Mouse (Mus musculus): ENCODE data around the gene Prr15. TPM values are rescaled to one million over a fixed set of nuclear protein-coding genes. Genes with fewer than 3 reads are reported as not detected.

Gene Prr15
- polyA plus RNA-seq (2012; rRNA removed): 0.53 and 0.59 TPM in 2 replicates

- TF ChIP-seq POLR2A (IDR thresholded peaks at IDR 0.05; ENCODE audit: low read depth, low read length) (no peak), CTCF (IDR thresholded peaks at IDR 0.05; ENCODE audit: extremely low read depth, insufficient read depth, insufficient read length, insufficient replicate concordance) (no peak)
- no peaks in the 10 kb centered on the region for H3K36me3 ChIP-seq (ENCODE audit: control insufficient read depth, insufficient read depth, low read length)
- WGBS: 37% methylated on average over 3 of the region's 3 CpGs
- no peak within 1 kb of the TSS for H3K27ac ChIP-seq (ENCODE audit: insufficient read depth, low read length)
- H3K27me3 ChIP-seq (ENCODE audit: control insufficient read depth, insufficient read depth, low read length): peaks cover 3% of the 10 kb centered on the region; the same call in 1 of the 2 replicates
- H3K4me3 ChIP-seq (ENCODE audit: extremely low read depth, insufficient read depth, insufficient read length): peak within 1 kb of the TSS; percentile 38
- DNase-seq (ENCODE audit: low read depth in 1 of 2, low spot score in 2 of 2): no peak
- H3K4me1 ChIP-seq (ENCODE audit: control insufficient read depth, insufficient read depth, insufficient read length): peaks cover 7% of the 10 kb centered on the region; the same call in 1 of the 2 replicates
Measured at GRCm38 (mm10) chr6:54325246-54325885, at the start of gene Prr15. Gene Prr15 (plus strand): TSS chr6:54325835.

- no peak overlapping the region for H3K27ac ChIP-seq (ENCODE audit: insufficient read depth, low read length)
- WGBS: 84% methylated on average over 4 of the region's 4 CpGs
- no peaks in the 10 kb centered on the region for H3K27me3 ChIP-seq (ENCODE audit: control insufficient read depth, insufficient read depth, low read length)
- TF ChIP-seq CTCF (IDR thresholded peaks at IDR 0.05; ENCODE audit: extremely low read depth, insufficient read depth, insufficient read length, insufficient replicate concordance): no peak
- no peak for TF ChIP-seq POLR2A (IDR thresholded peaks at IDR 0.05; ENCODE audit: low read depth, low read length)
- no peaks in the 10 kb centered on the region for H3K4me1 ChIP-seq (ENCODE audit: control insufficient read depth, insufficient read depth, insufficient read length)
- no peak for DNase-seq (ENCODE audit: low read depth in 1 of 2, low spot score in 2 of 2)
- no peak overlapping the region for H3K4me3 ChIP-seq (ENCODE audit: extremely low read depth, insufficient read depth, insufficient read length)
- H3K36me3 ChIP-seq (ENCODE audit: control insufficient read depth, insufficient read depth, low read length): no peaks in the 10 kb centered on the region
Measured at GRCm38 (mm10) chr6:54277234-54277633, 48.4 kb upstream of the Prr15 start.

GRCm38 (mm10) chr6:54277828-54278227 lies 47.8 kb upstream of the Prr15 start:
- Histone ChIP-seq H3K27ac (ENCODE audit: insufficient read depth, low read length) (no peak overlapping the region), H3K27me3 (ENCODE audit: control insufficient read depth, insufficient read depth, low read length) (no peaks in the 10 kb centered on the region), H3K4me3 (ENCODE audit: extremely low read depth, insufficient read depth, insufficient read length) (no peak overlapping the region), H3K36me3 (ENCODE audit: control insufficient read depth, insufficient read depth, low read length) (no peaks in the 10 kb centered on the region), H3K4me1 (ENCODE audit: control insufficient read depth, insufficient read depth, insufficient read length) (peaks cover 2% of the 10 kb centered on the region; the same call in 1 of the 2 replicates)
- TF ChIP-seq POLR2A (IDR thresholded peaks at IDR 0.05; ENCODE audit: low read depth, low read length): no peak
- 86% methylated on average over 5 of the region's 5 CpGs for WGBS
- DNase-seq (ENCODE audit: low read depth in 1 of 2, low spot score in 2 of 2): no peak

DNA sequence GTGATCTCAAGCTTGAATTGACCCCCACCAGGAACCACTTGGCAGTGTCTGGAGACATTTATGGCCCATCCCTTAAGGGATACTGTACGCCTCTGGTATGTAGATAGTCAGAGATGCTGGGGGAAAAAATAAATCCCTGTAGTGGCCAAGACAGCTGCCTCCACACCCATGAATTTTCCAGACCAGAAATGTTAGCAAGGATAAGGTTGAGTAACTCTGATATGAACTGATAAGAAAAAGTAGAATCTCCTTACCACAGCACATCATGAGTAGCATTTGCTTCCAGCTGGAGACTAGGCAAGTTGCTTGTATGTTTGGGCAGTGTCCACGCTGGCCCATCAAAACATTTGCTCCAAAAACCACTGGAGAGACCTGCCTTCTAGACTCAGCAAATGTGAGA lies 47.0 kb upstream of the Prr15 start:
- no peak for TF ChIP-seq POLR2A (IDR thresholded peaks at IDR 0.05; ENCODE audit: low read depth, low read length)
- TF ChIP-seq CTCF (IDR thresholded peaks at IDR 0.05; ENCODE audit: extremely low read depth, insufficient read depth, insufficient read length, insufficient replicate concordance): no peak
- WGBS: 87% methylated on average over 2 of the region's 2 CpGs

GRCm38 (mm10) chr6:54279391-54279790 lies 46.2 kb upstream of the Prr15 start:
- WGBS: 83% methylated on average over 11 of the region's 11 CpGs
- DNase-seq (ENCODE audit: low read depth in 1 of 2, low spot score in 2 of 2): no peak
- no peaks in the 10 kb centered on the region for H3K36me3 ChIP-seq (ENCODE audit: control insufficient read depth, insufficient read depth, low read length)
- no peak overlapping the region for H3K4me3 ChIP-seq (ENCODE audit: extremely low read depth, insufficient read depth, insufficient read length)
- peaks cover 5% of the 10 kb centered on the region; the same call in 1 of the 2 replicates for H3K4me1 ChIP-seq (ENCODE audit: control insufficient read depth, insufficient read depth, insufficient read length)
- no peak for TF ChIP-seq POLR2A (IDR thresholded peaks at IDR 0.05; ENCODE audit: low read depth, low read length)
- TF ChIP-seq CTCF (IDR thresholded peaks at IDR 0.05; ENCODE audit: extremely low read depth, insufficient read depth, insufficient read length, insufficient replicate concordance): no peak
- no peaks in the 10 kb centered on the region for H3K27me3 ChIP-seq (ENCODE audit: control insufficient read depth, insufficient read depth, low read length)
- no peak overlapping the region for H3K27ac ChIP-seq (ENCODE audit: insufficient read depth, low read length)

More for the DNA sequence above, 47.0 kb upstream of the Prr15 start:
- Histone ChIP-seq H3K36me3 (ENCODE audit: control insufficient read depth, insufficient read depth, low read length) (no peaks in the 10 kb centered on the region), H3K27me3 (ENCODE audit: control insufficient read depth, insufficient read depth, low read length) (no peaks in the 10 kb centered on the region), H3K27ac (ENCODE audit: insufficient read depth, low read length) (no peak overlapping the region), H3K4me3 (ENCODE audit: extremely low read depth, insufficient read depth, insufficient read length) (no peak overlapping the region), H3K4me1 (ENCODE audit: control insufficient read depth, insufficient read depth, insufficient read length) (peaks cover 5% of the 10 kb centered on the region; the same call in 1 of the 2 replicates)
- DNase-seq (ENCODE audit: low read depth in 1 of 2, low spot score in 2 of 2): no peak

DNA sequence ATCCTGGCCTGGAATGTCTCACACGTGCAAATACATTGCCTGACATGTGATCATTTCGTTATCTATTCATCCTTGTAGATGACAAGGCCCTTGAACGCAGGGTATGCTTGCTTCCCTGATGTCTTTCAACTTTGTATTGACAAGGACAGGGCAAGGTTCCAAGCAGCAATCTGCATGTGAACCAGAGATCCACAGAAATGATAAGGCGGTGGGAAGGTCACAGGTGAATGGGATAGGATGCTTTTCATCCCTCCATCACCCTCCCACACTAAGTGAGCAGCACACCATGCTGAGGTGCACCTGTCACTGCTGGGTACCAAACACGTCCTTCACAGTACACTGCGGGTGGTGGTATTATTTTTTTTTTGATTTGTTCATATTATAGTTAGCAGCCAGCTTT lies 45.4 kb upstream of the Prr15 start:
- TF ChIP-seq CTCF (IDR thresholded peaks at IDR 0.05; ENCODE audit: extremely low read depth, insufficient read depth, insufficient read length, insufficient replicate concordance) (no peak), POLR2A (IDR thresholded peaks at IDR 0.05; ENCODE audit: low read depth, low read length) (no peak)
- H3K27ac ChIP-seq (ENCODE audit: insufficient read depth, low read length): no peak overlapping the region
- H3K27me3 ChIP-seq (ENCODE audit: control insufficient read depth, insufficient read depth, low read length): no peaks in the 10 kb centered on the region
- H3K4me3 ChIP-seq (ENCODE audit: extremely low read depth, insufficient read depth, insufficient read length): no peak overlapping the region
- 91% methylated on average over 6 of the region's 6 CpGs for WGBS
- H3K36me3 ChIP-seq (ENCODE audit: control insufficient read depth, insufficient read depth, low read length): no peaks in the 10 kb centered on the region
- no peak for DNase-seq (ENCODE audit: low read depth in 1 of 2, low spot score in 2 of 2)
- H3K4me1 ChIP-seq (ENCODE audit: control insufficient read depth, insufficient read depth, insufficient read length): peaks cover 5% of the 10 kb centered on the region; the same call in 1 of the 2 replicates

GRCm38 (mm10) chr6:54283299-54283698 lies 42.3 kb upstream of the Prr15 start:
- Histone ChIP-seq H3K4me1 (ENCODE audit: control insufficient read depth, insufficient read depth, insufficient read length) (peaks cover 5% of the 10 kb centered on the region; the same call in 1 of the 2 replicates), H3K4me3 (ENCODE audit: extremely low read depth, insufficient read depth, insufficient read length) (no peak overlapping the region), H3K27ac (ENCODE audit: insufficient read depth, low read length) (no peak overlapping the region), H3K27me3 (ENCODE audit: control insufficient read depth, insufficient read depth, low read length) (no peaks in the 10 kb centered on the region), H3K36me3 (ENCODE audit: control insufficient read depth, insufficient read depth, low read length) (no peaks in the 10 kb centered on the region)
- DNase-seq (ENCODE audit: low read depth in 1 of 2, low spot score in 2 of 2): no peak
- 3% methylated on average over 1 of the region's 1 CpGs for WGBS
- TF ChIP-seq POLR2A (IDR thresholded peaks at IDR 0.05; ENCODE audit: low read depth, low read length) (no peak), CTCF (IDR thresholded peaks at IDR 0.05; ENCODE audit: extremely low read depth, insufficient read depth, insufficient read length, insufficient replicate concordance) (no peak)

Measured in spleen, adult 2 months (tissue).